Mouse (Mus musculus) limb, embryonic 10.5 days (tissue): ENCODE results near the gene Cox10. TPM values are rescaled to one million over a fixed set of nuclear protein-coding genes. Genes with fewer than 3 reads are reported as not detected.
"Not testable (repeated sequence)": the region's sequence is repeated elsewhere in the genome, so short reads cannot be mapped to it uniquely, and the experiment has no call there.

ENCODE experiments used
- DNase-seq: peaks from one replicate; pipeline ENCODE4 v3.0.0-alpha.2; 2017; ENCODE audit warnings: low spot score
- H3K27ac ChIP-seq: fragments of 300-500 bp; sonication (generic); 2 replicates; pipeline ENCODE4 v1.5.1; 2016; ENCODE audit warnings: mild to moderate bottlenecking
- H3K27me3 ChIP-seq: fragments of 300-500 bp; sonication (generic); 2 replicates; pipeline ENCODE4 v1.6.1; 2016; ENCODE audit warnings: low read depth, mild to moderate bottlenecking; ENCODE audit not compliant: poor library complexity, severe bottlenecking
- H3K36me3 ChIP-seq: fragments of 300-500 bp; sonication (generic); 2 replicates; pipeline ENCODE4 v1.6.1; 2016; ENCODE audit warnings: mild to moderate bottlenecking, moderate library complexity
- H3K4me1 ChIP-seq: fragments of 300-500 bp; sonication (generic); 2 replicates; pipeline ENCODE4 v1.6.1; 2016
- H3K4me3 ChIP-seq: fragments of 300-500 bp; sonication (generic); 2 replicates; pipeline ENCODE4 v1.5.1; 2016; ENCODE audit warnings: mild to moderate bottlenecking, moderate library complexity
- H3K9me3 ChIP-seq: fragments of 300-500 bp; sonication (generic); replicated peaks from 2 replicates; pipeline ENCODE4 v1.6.1; 2016; ENCODE audit warnings: mild to moderate bottlenecking
- WGBS: fragments of 180-500 bp; shearing (Covaris S2); methylation state at CpG from one replicate; pipeline ENCODE4 v1.1.7; 2016; 5-methylcytosine and 5-hydroxymethylcytosine counted together
- polyA plus RNA-seq: library from polyadenylated mRNA; unstranded; fragments of >200 nt; fragmentation: Nextera tagmentation; extraction: Ambion mirVana; gene quantifications from 2 replicates; pipeline ENCODE4 v1.2.1, GENCODE M21; 2016

The Cox10 gene
- polyA plus RNA-seq = 30.8 and 32.3 TPM in 2 replicates

DNA sequence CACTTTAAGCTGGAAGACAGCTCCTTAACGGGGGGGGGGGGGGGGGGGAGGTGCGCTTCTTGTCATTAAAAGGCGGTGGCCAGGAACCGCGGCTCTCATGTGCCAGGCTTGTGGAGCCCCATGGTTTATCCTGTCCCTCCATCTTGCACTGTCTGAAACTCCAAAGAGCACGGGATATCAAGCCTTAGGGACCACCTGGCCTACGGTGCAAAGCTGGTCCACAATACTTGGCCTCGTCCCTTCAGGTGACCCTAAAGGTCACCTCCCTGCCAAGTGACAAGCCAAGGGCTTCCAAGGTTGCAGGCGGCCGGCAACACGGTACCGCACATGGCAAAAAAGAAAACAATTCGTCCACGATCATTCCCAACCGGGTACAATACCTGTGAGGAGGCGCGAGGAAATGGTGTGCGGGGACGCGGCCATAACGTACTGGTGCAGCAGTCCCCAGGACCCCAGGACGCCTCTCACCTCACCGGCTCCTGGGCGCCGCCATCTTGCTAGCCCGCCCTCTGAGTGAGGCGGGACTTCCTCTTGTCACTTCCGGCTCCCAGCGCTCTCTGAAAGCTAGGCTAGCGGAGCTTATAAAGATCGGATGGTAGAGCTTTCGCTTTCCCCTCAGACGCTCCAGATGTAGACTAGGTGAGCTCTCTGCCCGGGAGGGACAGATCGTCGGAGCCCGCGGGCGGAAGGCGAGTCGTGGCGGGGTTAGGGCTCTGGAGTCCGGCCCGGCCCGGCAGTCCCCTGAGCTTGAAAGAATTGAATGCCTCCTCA is at the start of gene Cox10:
Gene Cox10, minus strand, starts transcription at position 513 of the 771 bp plus-strand sequence.
- Histone ChIP-seq H3K36me3 (peaks cover 23% of the 10 kb centered on the region), H3K4me1 (peaks cover 16% of the 10 kb centered on the region), H3K9me3 (no peaks in the 10 kb centered on the region), H3K27me3 (no peaks in the 10 kb centered on the region), H3K27ac (peak within 1 kb of the TSS; percentile 93), H3K4me3 (peak within 1 kb of the TSS; percentile 82)
- under 1% methylated on average over 45 of the region's 45 CpGs for WGBS
- peak; percentile 88 for DNase-seq

DNA sequence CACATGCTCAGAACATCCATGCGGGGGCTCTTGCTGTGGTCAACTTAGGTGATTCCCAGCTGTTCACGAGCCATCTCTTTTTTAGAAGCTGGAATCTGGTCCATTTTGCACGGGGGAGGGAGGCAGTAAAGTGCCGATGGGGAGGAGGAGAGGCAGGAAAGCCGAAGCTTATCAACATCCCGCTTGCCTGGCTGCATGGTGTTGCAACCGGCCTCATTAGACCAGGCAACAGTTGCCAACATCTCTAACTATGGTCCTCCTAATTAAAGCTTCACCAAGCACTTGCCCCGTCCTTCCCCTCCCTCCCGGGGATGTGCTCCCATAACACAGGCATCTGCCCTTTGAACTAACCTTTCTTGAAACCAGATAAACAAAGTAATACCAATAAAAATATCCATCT is 48.7 kb upstream of the Cox10 start:
- Histone ChIP-seq H3K36me3 (no peaks in the 10 kb centered on the region), H3K27me3 (0 out of 2 replicates have a peak, but pooled peaks cover 8% of the 10 kb centered on the region), H3K4me1 (peaks cover 5% of the 10 kb centered on the region), H3K4me3 (no peak overlapping the region), H3K9me3 (no peaks in the 10 kb centered on the region), H3K27ac (no peak overlapping the region)
- DNase-seq = no peak
- 70% methylated on average over 9 of the region's 9 CpGs for WGBS

DNA sequence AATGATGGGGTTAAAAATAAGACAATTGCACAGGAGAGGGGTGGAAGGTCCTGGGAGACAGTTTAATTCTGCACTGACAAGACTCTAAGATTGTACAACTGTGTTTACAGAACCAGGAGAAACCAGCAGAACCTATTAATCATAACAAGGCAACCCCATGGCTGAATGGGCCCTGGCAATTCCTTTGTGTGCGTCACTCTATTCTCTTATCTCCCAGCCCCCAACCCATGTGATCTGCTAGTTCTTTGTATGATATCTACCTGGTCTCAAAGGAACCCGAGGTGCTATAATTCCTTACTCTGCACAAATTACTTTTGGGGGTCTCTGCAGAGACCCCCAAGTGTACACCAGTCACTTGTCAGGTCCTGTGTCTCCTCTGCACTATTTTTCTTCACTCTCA is 46.2 kb upstream of the Cox10 start:
- Histone ChIP-seq H3K9me3 (no peaks in the 10 kb centered on the region), H3K36me3 (no peaks in the 10 kb centered on the region), H3K4me3 (no peak overlapping the region), H3K4me1 (no peaks in the 10 kb centered on the region), H3K27me3 (0 out of 2 replicates have a peak, but pooled peaks cover 3% of the 10 kb centered on the region), H3K27ac (no peak overlapping the region)
- no peak for DNase-seq
- WGBS = 85% methylated on average over 2 of the region's 2 CpGs

DNA sequence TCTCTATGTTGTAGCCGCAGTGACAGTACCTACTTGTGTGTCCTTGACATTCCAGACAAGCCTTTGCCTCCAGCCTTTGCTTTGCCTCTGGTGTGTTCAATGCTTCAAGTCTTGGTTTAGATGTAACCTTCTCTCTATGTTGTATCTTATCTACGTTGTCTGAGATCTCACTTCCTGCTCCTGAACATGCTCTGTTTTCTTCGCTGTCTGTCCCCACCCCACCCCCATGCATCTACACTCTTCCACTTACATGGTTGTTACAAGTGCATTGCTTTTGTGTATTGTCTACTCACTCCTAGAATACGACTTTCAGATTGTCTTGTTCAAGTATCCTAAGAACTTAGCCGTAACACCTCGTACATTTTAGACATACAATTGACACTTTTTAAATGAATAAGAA is 43.9 kb upstream of the Cox10 start:
- not testable (repeated sequence) for H3K27ac ChIP-seq, DNase-seq, H3K27me3 ChIP-seq, H3K4me1 ChIP-seq, H3K36me3 ChIP-seq, H3K9me3 ChIP-seq, H3K4me3 ChIP-seq
- 89% methylated on average over 6 of the region's 6 CpGs for WGBS

DNA sequence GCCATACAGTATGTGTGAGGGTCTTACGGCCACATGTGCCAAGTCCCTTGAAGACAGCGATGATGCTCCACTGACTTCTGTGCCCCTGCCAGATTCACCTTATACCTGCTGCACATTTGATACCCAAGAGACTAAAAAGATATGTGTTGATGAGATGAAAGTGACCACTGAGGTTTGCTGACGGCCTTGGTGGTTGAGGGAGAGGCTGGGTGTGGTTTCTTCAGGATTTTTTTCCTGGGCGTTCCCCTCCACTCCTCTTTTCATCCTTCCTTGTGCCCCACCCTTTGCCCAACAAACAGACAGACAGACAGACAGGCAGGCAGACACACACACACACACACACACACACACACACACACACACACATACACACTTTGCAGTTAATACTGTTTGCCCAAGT is 37.4 kb upstream of the Cox10 start:
- WGBS = 79% methylated on average over 4 of the region's 4 CpGs

DNA sequence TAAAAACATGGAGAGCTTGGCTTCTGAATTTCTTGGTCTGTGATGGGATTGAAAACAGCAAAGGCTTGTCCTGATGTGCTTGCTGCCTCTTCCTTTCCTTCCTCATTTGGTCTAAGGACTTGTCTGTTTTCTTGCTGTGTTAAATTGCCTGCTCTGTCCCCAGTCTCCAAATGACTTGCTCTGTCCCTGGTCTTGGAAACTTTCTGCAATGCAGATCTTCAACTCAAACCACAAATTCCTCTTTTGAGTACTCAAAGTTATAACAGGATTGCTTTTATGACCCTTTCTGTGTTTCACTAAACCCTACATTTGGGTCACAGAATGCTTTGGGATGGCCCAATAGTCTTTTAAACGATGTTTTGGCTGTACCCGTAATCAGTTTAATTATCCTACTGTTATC is 36.6 kb upstream of the Cox10 start:
- 63% methylated on average over 2 of the region's 2 CpGs for WGBS
- H3K4me1 ChIP-seq = no peaks in the 10 kb centered on the region
- H3K4me3 ChIP-seq = no peak overlapping the region
- DNase-seq = no peak
- no peaks in the 10 kb centered on the region for H3K27me3 ChIP-seq
- no peak overlapping the region for H3K27ac ChIP-seq
- H3K9me3 ChIP-seq = no peaks in the 10 kb centered on the region
- H3K36me3 ChIP-seq = no peaks in the 10 kb centered on the region

More for the DNA sequence above, 37.4 kb upstream of the Cox10 start:
- Histone ChIP-seq H3K4me3 (no peak overlapping the region), H3K27me3 (no peaks in the 10 kb centered on the region), H3K36me3 (no peaks in the 10 kb centered on the region), H3K27ac (no peak overlapping the region), H3K9me3 (no peaks in the 10 kb centered on the region), H3K4me1 (no peaks in the 10 kb centered on the region)
- DNase-seq = no peak

DNA sequence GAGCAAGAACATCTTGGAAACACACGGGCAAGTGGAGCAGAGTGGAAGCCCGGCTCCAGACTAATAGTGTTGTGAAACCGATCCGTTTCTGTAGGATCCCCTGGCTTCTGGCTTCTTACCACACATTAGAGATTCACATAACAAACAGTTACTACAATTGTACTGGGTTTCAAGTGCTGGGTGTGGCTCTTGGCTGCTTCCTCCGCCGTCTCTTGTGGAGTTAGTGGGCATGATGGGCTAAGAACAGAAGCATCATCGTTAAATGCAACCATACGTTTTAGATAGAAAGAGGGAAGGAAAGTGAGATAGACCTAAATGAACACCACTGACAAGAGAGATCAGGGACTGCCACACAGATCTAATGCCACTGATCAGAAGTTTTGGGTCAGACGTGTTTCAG is 35.8 kb upstream of the Cox10 start:
- Histone ChIP-seq H3K36me3 (no peaks in the 10 kb centered on the region), H3K27me3 (no peaks in the 10 kb centered on the region), H3K4me3 (no peak overlapping the region), H3K27ac (no peak overlapping the region), H3K9me3 (no peaks in the 10 kb centered on the region), H3K4me1 (no peaks in the 10 kb centered on the region)
- WGBS = 82% methylated on average over 9 of the region's 9 CpGs
- no peak for DNase-seq

DNA sequence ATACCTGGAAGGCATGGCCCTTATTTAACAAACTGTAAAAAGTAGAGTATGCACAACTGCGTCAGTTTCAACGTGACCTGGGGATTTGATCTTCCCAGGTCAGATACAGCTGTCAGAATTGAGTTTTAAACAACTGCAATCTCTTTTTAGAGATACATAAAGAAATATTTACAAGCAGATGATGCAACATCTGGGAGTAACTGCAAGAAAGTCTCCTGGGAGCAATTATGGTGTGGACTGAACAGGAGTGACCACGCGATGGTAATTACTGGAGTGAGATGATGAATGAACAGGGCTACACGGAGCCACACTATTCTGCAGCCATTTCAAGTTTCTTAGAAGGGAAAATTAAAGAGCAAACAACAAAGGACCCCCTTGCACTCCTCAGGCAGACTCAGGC is 20.8 kb upstream of the Cox10 start:
- H3K9me3 ChIP-seq = no peaks in the 10 kb centered on the region
- no peak for DNase-seq
- no peaks in the 10 kb centered on the region for H3K27me3 ChIP-seq
- H3K27ac ChIP-seq = no peak overlapping the region
- H3K36me3 ChIP-seq = no peaks in the 10 kb centered on the region
- WGBS = 71% methylated on average over 5 of the region's 5 CpGs
- no peak overlapping the region for H3K4me3 ChIP-seq
- peaks cover 9% of the 10 kb centered on the region for H3K4me1 ChIP-seq

DNA sequence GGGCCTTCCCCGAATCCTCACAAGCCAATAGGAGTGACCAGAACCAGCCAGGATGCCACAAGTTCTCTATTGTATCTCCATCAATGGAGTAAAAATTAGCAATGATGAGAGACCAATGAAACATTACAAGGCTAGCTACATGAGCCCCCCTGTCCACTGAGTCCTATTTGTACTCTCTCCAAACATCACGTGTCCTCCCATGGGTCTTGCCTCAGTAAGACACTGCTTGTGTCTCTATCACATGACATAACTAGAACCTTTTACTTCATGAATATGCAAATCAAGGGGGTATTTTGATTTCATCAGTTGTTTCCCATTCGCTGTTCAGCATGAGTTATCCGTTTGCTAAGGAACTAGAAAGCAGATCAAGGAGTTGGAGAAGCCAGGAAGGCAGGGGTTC is 13.8 kb upstream of the Cox10 start:
- no peaks in the 10 kb centered on the region for H3K36me3 ChIP-seq
- DNase-seq = no peak
- WGBS = 96% methylated on average over 4 of the region's 4 CpGs

DNA sequence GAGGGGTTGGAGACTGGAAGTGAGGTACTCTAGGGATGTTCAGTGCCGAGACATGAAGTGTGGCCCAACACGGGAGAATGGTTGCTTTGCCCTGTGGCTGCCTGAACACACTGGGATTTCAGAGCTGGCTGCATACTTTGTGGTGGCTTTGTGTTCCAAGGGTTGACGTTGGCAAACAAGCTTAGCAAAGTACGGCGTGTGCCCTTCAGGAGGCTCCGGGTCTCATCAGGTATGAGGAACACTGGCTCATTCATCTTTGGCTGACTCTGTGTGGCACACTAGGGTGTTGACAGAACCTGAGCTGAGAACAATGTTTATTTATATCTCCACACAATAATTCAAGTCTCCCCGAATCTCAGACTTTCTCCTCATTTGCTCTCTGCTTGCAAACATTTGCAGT is 11.9 kb upstream of the Cox10 start:
- Histone ChIP-seq H3K27me3 (no peaks in the 10 kb centered on the region), H3K36me3 (no peaks in the 10 kb centered on the region), H3K27ac (no peak overlapping the region), H3K9me3 (no peaks in the 10 kb centered on the region), H3K4me1 (peaks cover 5% of the 10 kb centered on the region; the same call in 1 of the 2 replicates), H3K4me3 (no peak overlapping the region)
- DNase-seq = no peak
- WGBS = 86% methylated on average over 7 of the region's 7 CpGs

More for the DNA sequence above, 13.8 kb upstream of the Cox10 start:
- Histone ChIP-seq H3K4me1 (peaks cover 5% of the 10 kb centered on the region; the same call in 1 of the 2 replicates), H3K4me3 (no peak overlapping the region), H3K27me3 (no peaks in the 10 kb centered on the region), H3K9me3 (no peaks in the 10 kb centered on the region), H3K27ac (no peak overlapping the region)

DNA sequence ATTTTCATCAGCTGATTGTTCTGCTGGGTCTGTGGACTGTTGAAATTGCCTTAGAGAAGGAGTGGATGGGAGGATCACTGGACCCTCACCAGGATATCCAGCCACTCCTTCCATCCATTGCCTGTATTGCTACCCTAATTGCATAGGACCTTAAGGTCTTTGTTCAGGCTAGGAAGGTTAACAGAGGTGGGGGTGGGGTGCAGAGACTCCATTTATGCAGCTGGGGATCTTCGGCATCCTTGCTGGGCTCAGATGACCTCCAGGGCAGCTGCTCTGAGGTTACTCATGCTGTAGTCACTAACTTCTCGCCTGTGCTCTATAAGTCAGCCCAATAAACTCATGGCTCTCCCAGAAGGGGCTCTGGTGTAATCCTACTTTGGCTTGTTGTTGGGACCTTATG is 10.4 kb upstream of the Cox10 start:
- Histone ChIP-seq H3K36me3 (no peaks in the 10 kb centered on the region), H3K27me3 (no peaks in the 10 kb centered on the region), H3K4me1 (peaks cover 5% of the 10 kb centered on the region; the same call in 1 of the 2 replicates), H3K27ac (no peak overlapping the region), H3K9me3 (no peaks in the 10 kb centered on the region), H3K4me3 (no peak overlapping the region)
- WGBS = 58% methylated on average over 2 of the region's 2 CpGs
- DNase-seq = no peak

DNA sequence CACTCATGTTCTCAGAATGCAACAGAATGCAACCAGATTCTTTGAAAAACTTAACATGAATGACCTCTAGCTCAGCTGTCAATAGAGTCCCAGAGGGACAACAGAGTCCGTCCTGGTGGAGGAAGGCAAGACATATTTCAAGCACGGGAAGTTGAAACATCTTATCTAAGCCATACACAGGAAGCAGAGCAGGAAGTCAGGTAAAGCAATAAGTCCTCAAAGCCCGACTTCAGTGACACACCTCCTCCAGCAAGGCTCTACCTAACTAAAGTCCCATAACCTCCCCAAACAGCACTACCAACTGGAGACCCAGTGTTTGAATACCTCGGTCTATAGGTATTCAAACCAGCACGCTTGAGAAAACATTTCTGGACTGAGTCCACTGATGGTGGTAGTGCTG is 6.6 kb upstream of the Cox10 start:
- H3K27ac ChIP-seq = no peak overlapping the region
- H3K36me3 ChIP-seq = peaks cover 23% of the 10 kb centered on the region
- no peak for DNase-seq
- WGBS = 88% methylated on average over 5 of the region's 5 CpGs
- no peak overlapping the region for H3K4me3 ChIP-seq
- peaks cover 5% of the 10 kb centered on the region; the same call in 1 of the 2 replicates for H3K4me1 ChIP-seq
- no peaks in the 10 kb centered on the region for H3K27me3 ChIP-seq
- no peaks in the 10 kb centered on the region for H3K9me3 ChIP-seq

DNA sequence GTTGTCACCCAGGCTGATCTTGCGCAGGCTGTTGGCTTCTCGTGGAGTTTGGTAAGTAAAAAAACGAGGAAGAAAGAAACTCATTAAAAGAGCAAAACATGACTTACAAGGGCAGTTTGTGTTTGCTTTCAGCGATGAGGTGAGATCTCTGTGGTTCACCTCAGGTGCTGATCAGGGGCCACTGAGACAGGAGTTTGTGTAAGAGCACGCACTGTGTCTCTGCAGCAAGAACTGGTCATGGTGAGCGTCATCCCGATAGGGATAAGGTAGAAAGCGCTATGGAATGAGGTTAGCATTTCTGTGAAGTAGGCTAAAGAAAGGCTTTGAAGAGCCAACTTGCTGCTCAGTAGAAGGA is 436 bp upstream of the Cox10 start:
- under 1% methylated on average over 8 of the region's 8 CpGs for WGBS

DNA sequence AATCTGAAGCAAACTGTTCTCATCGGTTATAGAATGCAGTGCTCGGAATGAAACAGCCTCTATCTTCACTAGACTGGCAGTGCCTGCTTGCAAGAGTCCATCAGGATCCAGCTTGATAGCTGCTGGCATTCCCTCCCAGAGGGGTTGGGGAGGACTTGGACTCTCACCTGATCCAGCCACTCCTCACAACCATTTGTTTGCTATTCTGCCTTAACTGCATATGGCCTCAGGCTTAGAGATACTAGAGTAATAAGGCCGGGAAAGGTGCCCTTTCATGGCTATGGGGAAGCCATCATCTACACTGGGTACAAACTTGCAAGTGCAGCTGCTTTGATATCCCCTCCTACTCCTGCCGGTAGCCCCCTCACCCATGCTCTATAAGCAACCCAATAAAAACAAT is 3.1 kb downstream of the Cox10 start:
- Histone ChIP-seq H3K27ac (no peak overlapping the region), H3K9me3 (no peaks in the 10 kb centered on the region), H3K36me3 (peaks cover 13% of the 10 kb centered on the region), H3K4me1 (peaks cover 16% of the 10 kb centered on the region), H3K4me3 (no peak overlapping the region), H3K27me3 (no peaks in the 10 kb centered on the region)
- DNase-seq = no peak
- WGBS = 93% methylated on average over 4 of the region's 4 CpGs

More for the DNA sequence above, 436 bp upstream of the Cox10 start:
- Histone ChIP-seq H3K4me1 (peaks cover 16% of the 10 kb centered on the region), H3K4me3 (peak overlapping the region; percentile 82), H3K27ac (peak overlapping the region; percentile 93), H3K9me3 (no peaks in the 10 kb centered on the region), H3K36me3 (peaks cover 23% of the 10 kb centered on the region), H3K27me3 (no peaks in the 10 kb centered on the region)
- DNase-seq = no peak
